Mouse (Mus musculus): ENCODE measurements around the gene Adgre5.

The Adgre5 gene

GRCm38 (mm10) chr8:83721405-83722025 lies 19.6 kb downstream of the Adgre5 start:
- peak; percentile 58 to 59 for DNase-seq

- DNase-seq, result peak; percentile 15 to 22
Measured at GRCm38 (mm10) chr8:83719693-83720092, 21.4 kb downstream of the Adgre5 start.

GRCm38 (mm10) chr8:83719048-83719447 lies 22.1 kb downstream of the Adgre5 start:
- peak; percentile 17 to 18 for DNase-seq

- DNase-seq, result no peak
Measured at GRCm38 (mm10) chr8:83716563-83716962, 24.6 kb downstream of the Adgre5 start.

GRCm38 (mm10) chr8:83715771-83716170 lies 25.4 kb downstream of the Adgre5 start:
- DNase-seq, result no peak

- DNase-seq, result peak; percentile 97 to 98
Measured at GRCm38 (mm10) chr8:83715031-83715690, 26.0 kb downstream of the Adgre5 start, which contains the start of gene Ddx39. TSS of gene Ddx39 (plus strand) at chr8:83715177.

GRCm38 (mm10) chr8:83714676-83715030 lies 26.5 kb downstream of the Adgre5 start:
- no peak for DNase-seq

- DNase-seq, result no peak
Measured at GRCm38 (mm10) chr8:83707554-83707953, 33.6 kb downstream of the Adgre5 start.

GRCm38 (mm10) chr8:83706411-83706810 lies 34.7 kb downstream of the Adgre5 start:
- no peak for DNase-seq

GRCm38 (mm10) chr8:83703426-83703825 lies 37.7 kb downstream of the Adgre5 start:
- DNase-seq, result no peak

- no peak for DNase-seq
Measured at GRCm38 (mm10) chr8:83700423-83701085, 40.6 kb downstream of the Adgre5 start.

GRCm38 (mm10) chr8:83699566-83699965 lies 41.6 kb downstream of the Adgre5 start:
- DNase-seq, result peak; percentile 52 to 57

GRCm38 (mm10) chr8:83698661-83699453 lies 42.3 kb downstream of the Adgre5 start, which contains the start of gene Pkn1:
TSS of gene Pkn1 (minus strand) at chr8:83699179.
- DNase-seq, result peak; percentile 63 to 73

- peak; percentile 80 to 86 for DNase-seq
Measured at GRCm38 (mm10) chr8:83698291-83698660, 42.9 kb downstream of the Adgre5 start.

GRCm38 (mm10) chr8:83697374-83698220 lies 43.5 kb downstream of the Adgre5 start:
- no peak for DNase-seq

- peak; percentile 65 to 73 for DNase-seq
Measured at GRCm38 (mm10) chr8:83695351-83696106, 45.6 kb downstream of the Adgre5 start.

GRCm38 (mm10) chr8:83694369-83695160 lies 46.6 kb downstream of the Adgre5 start:
- no peak for DNase-seq

- peak in 1 of 2 experiments; percentile 36 for DNase-seq
Measured at GRCm38 (mm10) chr8:83693609-83694236, 47.4 kb downstream of the Adgre5 start.

GRCm38 (mm10) chr8:83689264-83689663 lies 51.9 kb downstream of the Adgre5 start:
- DNase-seq, result no peak

GRCm38 (mm10) chr8:83684517-83684916 lies 56.6 kb downstream of the Adgre5 start:
- no peak for DNase-seq
